Mouse (Mus musculus): ENCODE results near the gene Tnk2.

DNA sequence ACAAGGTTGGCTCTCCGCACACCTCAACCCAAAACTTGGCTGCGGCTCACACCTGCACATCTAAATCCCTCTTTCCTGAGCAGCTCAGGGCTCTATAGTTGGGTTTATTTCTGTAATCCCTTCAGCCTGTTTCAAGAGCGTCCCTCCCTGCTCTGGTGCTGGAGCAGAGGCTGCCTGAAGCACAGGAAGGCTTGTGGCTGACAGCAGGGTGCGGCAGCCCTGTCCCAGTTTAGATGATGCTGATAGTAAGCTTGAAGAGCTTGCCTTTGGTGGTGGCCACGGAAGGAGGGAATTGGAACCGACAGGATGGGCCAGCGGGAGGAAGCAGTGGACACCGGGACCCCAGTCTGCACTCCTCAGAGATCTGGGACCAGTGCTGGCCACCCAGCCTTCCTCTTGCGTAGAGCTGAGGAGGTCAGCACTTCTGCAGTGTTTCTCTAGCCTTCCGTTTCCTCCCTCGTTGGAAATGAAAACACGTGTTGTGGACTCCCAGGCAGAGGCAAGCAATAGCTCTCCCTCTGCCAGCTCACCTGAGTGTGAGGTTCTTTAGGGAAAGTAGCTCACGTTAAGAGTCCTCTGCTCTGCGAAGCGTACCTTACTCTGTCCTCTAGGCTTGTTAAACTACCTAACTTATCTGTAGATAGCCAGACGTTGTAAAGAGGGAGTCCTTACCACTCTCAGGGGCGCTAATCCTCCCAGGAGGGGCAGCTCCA is 63.6 kb downstream of the Tnk2 start:
- TF ChIP-seq CTCF (IDR thresholded peaks at IDR 0.05; ENCODE audit: insufficient read depth, low read length): no peak
- TF ChIP-seq POLR2A (IDR thresholded peaks at IDR 0.05; ENCODE audit: borderline replicate concordance, extremely low read depth, low read depth, low read length): no peak
